Mouse (Mus musculus): ENCODE measurements at regions not wholly inside any gene's neighbourhood (a gene's known extent, or its start where the extent isn't known, plus 50 kb on each side); places are given as distances from the start of the nearest gene placed in this dataset.

DNA sequence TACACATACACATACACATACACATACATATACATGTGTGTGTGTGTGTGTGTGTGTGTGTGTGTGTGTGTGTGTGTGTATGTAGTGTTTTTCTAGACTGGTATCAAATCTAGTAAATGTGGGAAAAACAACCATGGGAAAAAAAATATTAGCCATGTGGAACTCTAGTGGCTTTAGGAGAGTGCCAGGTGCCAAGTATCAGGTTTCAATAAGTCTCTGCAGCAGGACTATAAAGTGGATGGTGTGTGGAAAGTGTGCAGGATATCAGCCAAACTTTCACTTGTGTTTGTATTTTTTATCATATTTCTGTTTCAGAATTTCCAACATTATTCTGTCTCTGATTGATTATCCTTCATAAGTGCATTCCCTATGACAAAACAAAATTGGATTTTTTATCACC is 653.3 kb upstream of the Fam98a start:
- Histone ChIP-seq H3K9ac (replicated peaks) (no peak overlapping the region), H3K4me2 (no peak overlapping the region), H3K27ac (no peak overlapping the region), H3K9me3 (no peaks in the 10 kb centered on the region), H3K4me3 (replicated peaks) (no peak overlapping the region), H3K27me3 (no peaks in the 10 kb centered on the region), H3K36me3 (no peaks in the 10 kb centered on the region), H3K4me1 (replicated peaks) (no peaks in the 10 kb centered on the region)
- ATAC-seq (ENCODE audit: insufficient number of reproducible peaks, insufficient read depth, low FRiP score, low TSS enrichment, low read depth) = peak; percentile 88

DNA sequence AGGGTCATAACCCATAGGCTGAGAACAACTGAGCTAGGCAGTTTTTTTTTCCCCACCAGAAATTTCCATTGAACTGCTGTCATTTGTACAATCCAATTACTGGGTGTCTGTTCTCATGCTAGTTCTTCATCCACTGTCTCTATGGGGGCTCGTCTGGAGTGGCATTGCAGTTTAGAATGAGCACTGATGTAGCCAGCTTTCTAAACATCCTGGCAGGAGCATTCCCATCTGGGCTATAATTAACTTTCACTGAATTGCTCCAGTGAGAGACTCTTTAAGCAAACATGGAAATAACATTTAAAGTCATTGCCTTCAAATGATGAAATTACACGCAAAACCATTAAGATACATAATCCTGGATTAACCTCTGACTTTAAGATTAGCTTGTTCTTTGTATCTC is 633.1 kb upstream of the Fam98a start:
- no peaks in the 10 kb centered on the region for H3K9me3 ChIP-seq
- H3K4me1 ChIP-seq (replicated peaks) = no peaks in the 10 kb centered on the region
- H3K27ac ChIP-seq = no peak overlapping the region
- H3K4me2 ChIP-seq = no peak overlapping the region
- no peaks in the 10 kb centered on the region for H3K36me3 ChIP-seq
- H3K4me3 ChIP-seq (replicated peaks) = no peak overlapping the region
- no peak for ATAC-seq (ENCODE audit: insufficient number of reproducible peaks, insufficient read depth, low FRiP score, low TSS enrichment, low read depth)
- H3K27me3 ChIP-seq = no peaks in the 10 kb centered on the region
- WGBS = 53% methylated on average over 2 of the region's 2 CpGs
- H3K9ac ChIP-seq (replicated peaks) = no peak overlapping the region

DNA sequence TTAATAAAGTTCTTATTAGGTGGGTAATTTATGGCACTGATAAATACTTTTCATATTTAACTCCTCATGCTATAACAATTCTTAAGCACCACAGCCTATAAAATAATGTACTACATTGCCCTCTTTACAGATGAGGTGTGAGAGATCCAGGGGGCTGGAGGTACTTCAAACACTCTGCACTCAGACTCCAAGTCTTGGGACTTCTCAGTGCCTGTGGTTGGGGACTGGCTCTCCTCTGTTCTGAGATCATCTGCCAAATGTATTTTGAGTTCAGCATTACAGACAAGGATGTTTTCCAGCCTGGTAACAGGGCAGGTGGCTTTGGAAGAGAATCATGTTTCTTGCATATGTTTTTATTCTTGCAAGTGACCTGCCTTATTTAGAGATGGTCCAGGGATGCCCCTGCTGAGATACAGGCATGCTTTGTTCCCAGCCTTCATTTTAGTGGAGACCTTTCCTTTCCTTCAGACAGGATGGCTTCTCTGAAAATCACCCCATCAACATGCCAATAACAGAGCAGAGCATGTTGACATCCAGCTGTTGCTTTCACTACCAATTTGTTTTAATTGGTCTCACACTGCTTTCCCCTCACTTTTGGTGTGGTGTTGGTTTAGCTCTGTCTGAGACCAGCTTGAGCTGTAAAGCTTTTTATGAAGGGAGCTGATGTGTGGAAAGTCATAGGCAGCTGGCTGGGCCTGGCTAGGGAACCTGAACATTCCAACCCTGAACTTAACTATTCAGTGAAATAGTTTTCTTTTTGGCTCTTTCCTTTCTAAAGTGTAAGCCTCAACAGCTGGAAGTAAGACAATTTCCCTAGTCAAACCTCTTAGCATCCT is 585.1 kb upstream of the Fam98a start:
- ATAC-seq (ENCODE audit: insufficient number of reproducible peaks, insufficient read depth, low FRiP score, low TSS enrichment, low read depth) = peak; percentile 90
- no peak overlapping the region for H3K4me3 ChIP-seq (replicated peaks)
- H3K9me3 ChIP-seq = no peaks in the 10 kb centered on the region
- H3K4me1 ChIP-seq (replicated peaks) = peaks cover 5% of the 10 kb centered on the region; the same call in 1 of the 2 replicates
- H3K36me3 ChIP-seq = no peaks in the 10 kb centered on the region
- H3K9ac ChIP-seq (replicated peaks) = no peak overlapping the region
- 0 out of 2 replicates have a peak overlapping the region, but pooled peaks have one; percentile 17 for H3K27ac ChIP-seq
- no peak overlapping the region for H3K4me2 ChIP-seq
- no peaks in the 10 kb centered on the region; the same call in 1 of the 2 replicates for H3K27me3 ChIP-seq

DNA sequence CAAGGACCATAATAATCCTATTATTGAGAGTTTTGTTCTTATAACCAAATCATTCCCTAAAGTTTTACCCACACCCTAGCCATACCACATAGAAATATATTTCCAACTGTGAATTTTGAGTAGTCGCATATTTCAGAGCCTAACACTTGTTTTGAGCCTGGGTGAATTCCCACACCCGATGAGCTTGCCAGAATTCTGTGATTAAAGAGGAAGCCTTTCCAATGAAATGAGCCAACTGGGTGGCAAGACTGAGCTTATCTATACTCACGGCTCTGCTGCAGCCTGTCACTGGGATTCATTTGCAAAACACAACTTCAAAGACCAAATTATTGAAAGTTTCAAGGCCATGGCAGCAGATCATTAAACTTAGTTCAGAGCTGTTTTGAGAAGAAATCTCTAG is 582.3 kb upstream of the Fam98a start:
- Histone ChIP-seq H3K27ac (no peak overlapping the region), H3K4me1 (replicated peaks) (peaks cover 5% of the 10 kb centered on the region; the same call in 1 of the 2 replicates), H3K4me3 (replicated peaks) (no peak overlapping the region), H3K9ac (replicated peaks) (no peak overlapping the region), H3K36me3 (no peaks in the 10 kb centered on the region), H3K9me3 (no peaks in the 10 kb centered on the region), H3K27me3 (no peaks in the 10 kb centered on the region; the same call in 1 of the 2 replicates), H3K4me2 (no peak overlapping the region)
- no peak for ATAC-seq (ENCODE audit: insufficient number of reproducible peaks, insufficient read depth, low FRiP score, low TSS enrichment, low read depth)
- WGBS = 73% methylated on average over 3 of the region's 3 CpGs

DNA sequence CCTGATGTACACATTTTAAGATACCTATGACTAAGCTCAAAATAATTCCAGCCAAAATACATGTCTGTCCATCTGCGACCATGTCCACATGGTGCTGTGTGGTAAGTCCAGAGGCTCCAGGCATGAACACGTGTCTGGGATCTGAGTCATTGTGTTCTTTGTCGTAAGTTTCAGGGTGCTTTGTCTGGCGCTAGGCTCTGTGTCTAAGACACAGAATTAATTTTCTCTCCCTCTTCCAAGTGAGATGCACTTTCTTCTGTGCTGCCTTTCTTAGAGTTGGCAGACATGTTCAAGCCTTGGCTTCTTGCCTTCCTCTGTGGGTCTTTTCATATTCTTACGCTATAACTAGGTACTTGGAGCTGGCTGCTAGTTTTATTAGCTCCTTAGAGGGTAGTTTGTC is 573.5 kb upstream of the Fam98a start:
- H3K4me2 ChIP-seq = no peak overlapping the region
- 90% methylated on average over 5 of the region's 5 CpGs for WGBS
- H3K9ac ChIP-seq (replicated peaks) = no peak overlapping the region
- no peaks in the 10 kb centered on the region for H3K4me1 ChIP-seq (replicated peaks)
- H3K27me3 ChIP-seq = no peaks in the 10 kb centered on the region
- no peaks in the 10 kb centered on the region for H3K36me3 ChIP-seq
- H3K27ac ChIP-seq = no peak overlapping the region
- H3K9me3 ChIP-seq = no peaks in the 10 kb centered on the region
- H3K4me3 ChIP-seq (replicated peaks) = no peak overlapping the region
- no peak for ATAC-seq (ENCODE audit: insufficient number of reproducible peaks, insufficient read depth, low FRiP score, low TSS enrichment, low read depth)

DNA sequence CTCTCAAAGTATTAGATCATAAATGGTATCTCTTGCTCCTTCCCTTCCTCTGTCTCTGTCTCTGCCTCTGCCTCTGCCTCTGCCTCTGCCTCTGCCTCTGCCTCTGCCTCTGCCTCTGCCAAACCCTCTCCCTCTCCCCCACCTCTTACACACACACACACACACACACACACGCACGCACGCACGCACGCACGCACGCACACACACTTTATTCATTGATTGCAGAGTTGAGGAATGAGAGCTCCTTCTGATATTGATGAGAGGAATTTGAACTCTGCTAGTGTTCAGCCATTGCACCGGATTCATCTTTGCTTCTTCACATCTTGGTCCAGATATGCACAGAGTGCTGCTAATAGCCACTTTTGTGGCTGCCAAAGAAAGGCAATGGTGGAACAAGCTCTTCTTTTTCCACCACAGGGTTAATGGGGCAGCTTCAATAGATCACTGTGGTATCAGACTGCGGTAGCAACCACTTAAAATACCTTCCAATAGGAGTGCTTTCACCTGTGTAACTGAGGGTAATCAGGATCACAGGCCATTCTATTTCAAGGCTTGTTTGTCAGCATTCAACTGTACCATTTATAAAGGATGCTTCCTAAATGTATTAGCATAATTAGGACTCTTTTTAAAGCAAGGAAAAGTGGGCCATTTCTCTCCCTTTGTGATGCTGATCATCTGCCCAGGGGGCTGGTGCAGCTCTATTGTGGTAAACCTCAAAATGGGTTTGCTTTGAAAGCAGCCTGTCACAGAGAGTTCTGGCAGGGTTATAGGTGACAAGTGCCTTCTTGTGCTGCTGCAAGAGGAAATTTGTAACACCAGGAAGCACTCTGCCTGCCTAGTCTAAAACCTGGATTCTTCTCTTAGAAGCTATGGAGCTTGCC is 559.8 kb upstream of the Fam98a start:
- Histone ChIP-seq H3K27ac (no peak overlapping the region), H3K9me3 (no peaks in the 10 kb centered on the region), H3K4me2 (no peak overlapping the region), H3K4me1 (replicated peaks) (no peaks in the 10 kb centered on the region), H3K9ac (replicated peaks) (no peak overlapping the region), H3K4me3 (replicated peaks) (no peak overlapping the region), H3K27me3 (no peaks in the 10 kb centered on the region), H3K36me3 (no peaks in the 10 kb centered on the region)
- 77% methylated on average over 9 of the region's 9 CpGs for whole genome bisulfite sequencing
- no peak for ATAC-seq (ENCODE audit: insufficient number of reproducible peaks, insufficient read depth, low FRiP score, low TSS enrichment, low read depth)

DNA sequence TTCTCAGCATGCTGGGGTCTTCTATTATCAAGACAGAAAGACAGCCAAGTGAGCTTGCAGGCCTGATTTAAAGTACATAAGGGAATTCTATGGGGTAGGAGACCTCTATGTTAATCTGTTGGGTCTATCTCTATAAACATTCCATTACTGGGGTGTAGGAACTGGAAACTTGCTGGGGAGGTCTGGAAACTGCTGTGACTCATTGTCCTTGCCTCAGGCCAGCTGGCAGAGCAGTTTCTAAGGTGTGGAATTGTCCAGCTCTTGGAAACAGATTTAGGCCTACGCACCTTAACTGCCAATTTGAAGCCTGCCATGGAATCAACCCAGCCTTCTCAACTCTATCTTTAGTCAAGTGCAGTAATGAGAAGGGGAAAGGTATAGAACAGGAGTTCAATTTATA is 559.1 kb upstream of the Fam98a start:
- H3K27me3 ChIP-seq = no peaks in the 10 kb centered on the region

DNA sequence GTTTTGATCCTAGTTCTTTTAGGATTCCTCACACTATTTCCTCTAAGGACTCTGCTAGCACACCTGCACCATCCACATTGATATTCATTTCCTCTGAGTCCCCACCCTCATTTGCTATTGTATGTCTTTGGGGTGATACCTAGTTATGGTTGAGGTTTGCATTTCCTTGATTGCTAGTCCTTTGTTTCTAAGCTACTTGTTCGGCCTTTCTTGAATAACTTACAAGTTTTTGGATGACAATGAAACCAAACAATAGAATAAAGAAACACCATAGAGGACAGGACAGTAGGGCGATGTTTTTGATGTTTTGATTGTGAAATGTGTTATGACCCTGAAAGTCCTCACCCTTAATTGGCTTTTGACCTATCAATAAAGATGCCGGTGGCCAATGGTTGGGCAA is 531.8 kb upstream of the Fam98a start:
- no peak for ATAC-seq (ENCODE audit: insufficient number of reproducible peaks, insufficient read depth, low FRiP score, low TSS enrichment, low read depth)
- H3K9ac ChIP-seq (replicated peaks) = no peak overlapping the region
- H3K9me3 ChIP-seq = no peaks in the 10 kb centered on the region
- no peak overlapping the region for H3K27ac ChIP-seq
- no peak overlapping the region for H3K4me3 ChIP-seq (replicated peaks)
- H3K36me3 ChIP-seq = no peaks in the 10 kb centered on the region
- no peaks in the 10 kb centered on the region for H3K27me3 ChIP-seq
- no peaks in the 10 kb centered on the region for H3K4me1 ChIP-seq (replicated peaks)
- 86% methylated on average over 3 of the region's 3 CpGs for WGBS
- no peak overlapping the region for H3K4me2 ChIP-seq

More for the DNA sequence above, 559.1 kb upstream of the Fam98a start:
- Histone ChIP-seq H3K36me3 (no peaks in the 10 kb centered on the region), H3K9me3 (no peaks in the 10 kb centered on the region), H3K9ac (replicated peaks) (no peak overlapping the region), H3K27ac (no peak overlapping the region), H3K4me2 (no peak overlapping the region), H3K4me1 (replicated peaks) (no peaks in the 10 kb centered on the region), H3K4me3 (replicated peaks) (no peak overlapping the region)
- WGBS = 83% methylated on average over 1 of the region's 1 CpGs
- ATAC-seq (ENCODE audit: insufficient number of reproducible peaks, insufficient read depth, low FRiP score, low TSS enrichment, low read depth) = no peak

DNA sequence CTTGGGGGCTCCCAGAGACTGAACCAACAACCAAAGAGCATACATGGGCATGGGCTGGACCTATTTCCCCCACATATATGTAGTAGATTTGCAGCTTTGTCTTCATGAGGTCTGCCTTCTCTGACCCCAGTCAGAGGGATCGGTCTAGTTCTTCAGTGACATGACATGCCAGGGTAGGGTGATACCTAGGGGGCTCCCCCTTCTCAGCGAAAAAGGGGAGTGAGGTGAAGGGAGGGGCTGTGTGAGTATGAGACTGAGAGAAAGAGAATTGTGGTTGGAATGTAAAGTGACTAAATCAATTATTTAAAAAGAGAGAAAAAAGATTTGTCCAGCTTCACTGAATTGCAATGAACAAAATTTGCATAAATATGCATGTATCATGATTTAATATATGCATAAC is 530.0 kb upstream of the Fam98a start:
- no peak for ATAC-seq (ENCODE audit: insufficient number of reproducible peaks, insufficient read depth, low FRiP score, low TSS enrichment, low read depth)
- H3K27ac ChIP-seq = no peak overlapping the region
- H3K9me3 ChIP-seq = no peaks in the 10 kb centered on the region
- H3K9ac ChIP-seq (replicated peaks) = no peak overlapping the region
- H3K4me3 ChIP-seq (replicated peaks) = no peak overlapping the region
- H3K4me2 ChIP-seq = no peak overlapping the region
- H3K4me1 ChIP-seq (replicated peaks) = no peaks in the 10 kb centered on the region
- WGBS = 81% methylated on average over 2 of the region's 2 CpGs
- H3K27me3 ChIP-seq = no peaks in the 10 kb centered on the region
- no peaks in the 10 kb centered on the region for H3K36me3 ChIP-seq

DNA sequence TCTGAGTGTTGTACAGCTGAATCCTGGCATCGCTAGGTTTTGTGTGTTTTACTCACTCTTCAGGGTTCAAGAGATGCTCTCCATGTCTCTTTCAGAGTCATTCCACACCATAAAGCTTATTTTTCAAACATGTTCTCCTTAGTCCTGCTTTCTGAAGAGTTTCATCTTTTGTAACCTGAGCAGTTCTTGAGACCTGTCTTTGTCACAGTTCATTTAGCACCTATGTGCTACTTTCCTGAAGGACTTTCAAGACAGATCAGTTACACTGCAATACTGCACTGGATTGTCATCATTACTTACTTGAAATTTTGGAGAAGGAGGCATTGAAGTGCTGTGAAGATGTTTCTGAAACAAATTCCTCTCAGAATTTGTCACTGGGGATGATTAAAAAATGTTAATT is 494.7 kb upstream of the Fam98a start:
- Histone ChIP-seq H3K4me2 (no peak overlapping the region), H3K27me3 (no peaks in the 10 kb centered on the region), H3K9me3 (0 out of 2 replicates have a peak, but pooled peaks cover 3% of the 10 kb centered on the region), H3K4me1 (replicated peaks) (no peaks in the 10 kb centered on the region), H3K4me3 (replicated peaks) (no peak overlapping the region), H3K36me3 (no peaks in the 10 kb centered on the region), H3K9ac (replicated peaks) (no peak overlapping the region), H3K27ac (no peak overlapping the region)
- WGBS = 76% methylated on average over 1 of the region's 1 CpGs
- no peak for ATAC-seq (ENCODE audit: insufficient number of reproducible peaks, insufficient read depth, low FRiP score, low TSS enrichment, low read depth)

DNA sequence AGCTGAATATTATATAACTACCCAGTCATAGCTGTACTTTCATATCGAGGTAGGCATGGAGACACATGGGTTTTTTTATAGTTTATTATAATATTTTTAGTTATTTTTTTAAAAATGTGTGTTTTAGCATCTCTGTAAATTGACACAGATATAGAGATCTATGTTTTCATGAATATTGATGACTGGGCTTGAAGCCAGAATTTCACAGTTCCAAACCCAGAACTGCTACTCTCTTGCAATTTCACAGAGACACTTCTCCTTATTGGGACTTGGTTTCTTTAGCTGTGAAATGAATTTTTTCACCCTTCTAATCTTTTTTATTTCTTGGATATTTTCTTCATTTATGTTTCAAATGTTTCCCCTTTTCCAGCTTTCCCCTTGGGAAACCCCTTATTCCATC is 481.0 kb upstream of the Fam98a start:
- no peak overlapping the region for H3K4me3 ChIP-seq (replicated peaks)
- H3K4me2 ChIP-seq = no peak overlapping the region
- H3K36me3 ChIP-seq = no peaks in the 10 kb centered on the region
- no peaks in the 10 kb centered on the region for H3K9me3 ChIP-seq
- WGBS = 71% methylated on average over 1 of the region's 1 CpGs
- no peaks in the 10 kb centered on the region for H3K4me1 ChIP-seq (replicated peaks)
- H3K27ac ChIP-seq = no peak overlapping the region
- H3K27me3 ChIP-seq = no peaks in the 10 kb centered on the region
- no peak for ATAC-seq (ENCODE audit: insufficient number of reproducible peaks, insufficient read depth, low FRiP score, low TSS enrichment, low read depth)
- no peak overlapping the region for H3K9ac ChIP-seq (replicated peaks)
